Mouse (Mus musculus) kidney, adult 9 months (tissue): ENCODE results near the gene Kpna4.
"Not testable (repeated sequence)": the region's sequence is repeated elsewhere in the genome, so short reads cannot be mapped to it uniquely, and the experiment has no call there.

Source experiments
- DNase-seq: peaks from one replicate; pipeline ENCODE4 v3.0.0; 2022

Kpna4 gene

GRCm38 (mm10) chr3:69094456-69094855 lies 32.5 kb downstream of the Kpna4 start:
- peak; percentile 76 for DNase-seq

GRCm38 (mm10) chr3:69064005-69064404 lies 62.9 kb downstream of the Kpna4 start:
- peak; percentile 28 for DNase-seq

- DNase-seq: no peak
Observed at GRCm38 (mm10) chr3:69062764-69063163, 64.1 kb downstream of the Kpna4 start.

GRCm38 (mm10) chr3:69060672-69061071 lies 66.2 kb downstream of the Kpna4 start:
- DNase-seq: no peak

- no peak for DNase-seq
Observed at GRCm38 (mm10) chr3:69055871-69056270, 71.0 kb downstream of the Kpna4 start.

- DNase-seq: no peak
Observed at GRCm38 (mm10) chr3:69054760-69055432, 72.0 kb downstream of the Kpna4 start.

- no peak for DNase-seq
Observed at GRCm38 (mm10) chr3:69051894-69052293, 75.0 kb downstream of the Kpna4 start.

GRCm38 (mm10) chr3:69049011-69049410 lies 77.9 kb downstream of the Kpna4 start:
- DNase-seq: no peak

- DNase-seq: no peak
Observed at GRCm38 (mm10) chr3:69047684-69048083, 79.2 kb downstream of the Kpna4 start.

GRCm38 (mm10) chr3:69046509-69046908 lies 80.4 kb downstream of the Kpna4 start:
- no peak for DNase-seq

- no peak for DNase-seq
Observed at GRCm38 (mm10) chr3:69045750-69046149, 81.2 kb downstream of the Kpna4 start.

GRCm38 (mm10) chr3:69045400-69045703 lies 81.6 kb downstream of the Kpna4 start:
- DNase-seq: no peak

GRCm38 (mm10) chr3:69044645-69045399 lies 82.1 kb downstream of the Kpna4 start, which contains the start of gene Trim59:
Gene Trim59 (minus strand): TSS chr3:69044755.
- DNase-seq: peak; percentile 91

GRCm38 (mm10) chr3:69044167-69044591 lies 82.7 kb downstream of the Kpna4 start:
- DNase-seq: no peak

GRCm38 (mm10) chr3:69041298-69041697 lies 85.6 kb downstream of the Kpna4 start:
- DNase-seq: no peak

GRCm38 (mm10) chr3:69040105-69040504 lies 86.8 kb downstream of the Kpna4 start:
- no peak for DNase-seq

- no peak for DNase-seq
Observed at GRCm38 (mm10) chr3:69026133-69026783, 100.7 kb downstream of the Kpna4 start.

- DNase-seq: no peak
Observed at GRCm38 (mm10) chr3:69020764-69021163, 106.1 kb downstream of the Kpna4 start.

GRCm38 (mm10) chr3:69020285-69020684 lies 106.6 kb downstream of the Kpna4 start:
- no peak for DNase-seq

GRCm38 (mm10) chr3:69018635-69019034 lies 108.3 kb downstream of the Kpna4 start:
- DNase-seq: not testable (repeated sequence)

GRCm38 (mm10) chr3:69017181-69017580 lies 109.7 kb downstream of the Kpna4 start:
- no peak for DNase-seq
